In genomic region chr5:118043761-118044160, GRCm38 (mm10) we compare ENCODE assay signal across 27 mouse cellular contexts. TPM values are rescaled to one million over a fixed set of nuclear protein-coding genes. Genes with fewer than 3 reads are reported as not detected.
DNase-seq lines count a peak whose midpoint lies in the region; ATAC-seq and TF ChIP-seq lines count a peak whose summit lies in the region.
"Had no signal": no experiment of that assay in that cellular context is flagged by ENCODE, and none has a peak within 500 bp of the region (broad histone marks: within the 10 kb centered on the region; RNA-seq: fewer than 3 reads in every experiment).

No protein-coding gene starts in this region.

- no peaks in the 10 kb centered on the region for H3K27me3 ChIP-seq in cerebellum, adult 2 months (ENCODE audit: control insufficient read depth, insufficient read depth, low read length)
- H3K27me3 ChIP-seq in forebrain, embryonic 14.5 days (replicated peaks; ENCODE audit: control insufficient read depth, insufficient read depth, low read length), result no peaks in the 10 kb centered on the region
- H3K27me3 ChIP-seq: CH12.LX; embryonic facial prominence, embryonic 13.5 days; embryonic facial prominence, embryonic 15.5 days; forebrain, embryonic 15.5 days; Patski had no signal

- H3K4me2 ChIP-seq in forebrain, embryonic 14.5 days (ENCODE audit: low read length), result no peak overlapping the region
- H3K4me2 ChIP-seq: embryonic facial prominence, embryonic 13.5 days; embryonic facial prominence, embryonic 15.5 days; forebrain, embryonic 12.5 days; forebrain, embryonic 15.5 days had no signal

- WGBS in cerebellum, adult 2 months, result 83% methylated on average over 4 of the region's 4 CpGs
- 86% methylated on average over 4 of the region's 4 CpGs for WGBS in forebrain, embryonic 14.5 days

- H3K27ac ChIP-seq in cerebellum, adult 2 months (ENCODE audit: insufficient read depth, low read length), result peak overlapping the region; percentile 63
- no peak overlapping the region for H3K27ac ChIP-seq in forebrain, embryonic 14.5 days (ENCODE audit: low read depth, low read length)
- H3K27ac ChIP-seq: embryonic facial prominence, embryonic 13.5 days; embryonic facial prominence, embryonic 15.5 days; forebrain, embryonic 10.5 days; forebrain, embryonic 12.5 days; forebrain, embryonic 15.5 days had no signal

- DNase-seq in cerebellum, adult 2 months, result no peak
- no peak for DNase-seq in cerebellum, adult 11 months
- peak; percentile 82 for DNase-seq in R1 (ENCODE audit: low read depth, low spot score)
- DNase-seq in adrenal gland, adult 8-10 months, result no peak
- DNase-seq in forebrain, embryonic 14.5 days (ENCODE audit: low spot score), result no peak
- DNase-seq: adrenal gland, postnatal 10 days; adrenal gland, postnatal 25 days; B cell, adult 2 months; cerebellum, adult 11-12 months; cerebellum, adult 8-10 months; cerebellum, adult 9-11 months; cerebellum, postnatal 14 days; cerebellum, postnatal 36 days; embryo, embryonic 11 days; forebrain, postnatal 0 days had no signal

- H3K9me3 ChIP-seq in forebrain, embryonic 14.5 days (replicated peaks; ENCODE audit: control insufficient read depth, low read length), result no peaks in the 10 kb centered on the region
- H3K9me3 ChIP-seq: embryonic facial prominence, embryonic 13.5 days; embryonic facial prominence, embryonic 15.5 days; forebrain, embryonic 10.5 days; forebrain, embryonic 12.5 days; forebrain, embryonic 15.5 days had no signal

- no peaks in the 10 kb centered on the region for H3K36me3 ChIP-seq in forebrain, embryonic 14.5 days (ENCODE audit: control insufficient read depth, insufficient read depth, low read length)
- H3K36me3 ChIP-seq: embryonic facial prominence, embryonic 13.5 days; embryonic facial prominence, embryonic 15.5 days; forebrain, embryonic 10.5 days; forebrain, embryonic 12.5 days; forebrain, embryonic 15.5 days; G1E had no signal

- no peak overlapping the region for H3K4me3 ChIP-seq in cerebellum, adult 2 months (replicated peaks; ENCODE audit: insufficient read depth, low read depth, low read length)
- H3K4me3 ChIP-seq in forebrain, embryonic 14.5 days (ENCODE audit: low read depth, low read length), result no peak overlapping the region
- H3K4me3 ChIP-seq: embryonic facial prominence, embryonic 13.5 days; embryonic facial prominence, embryonic 15.5 days; erythroblast, embryonic 14.5 days; forebrain, embryonic 10.5 days; forebrain, embryonic 12.5 days; forebrain, embryonic 15.5 days had no signal

- no peak for ATAC-seq in forebrain, embryonic 14.5 days
- ATAC-seq: activated CD4-positive, CD25-positive, alpha-beta regulatory T cell, adult 4 months; CD4-positive, CD25-positive, alpha-beta regulatory T cell, adult 4 months; forebrain, embryonic 15.5 days; forebrain, postnatal 0 days; Patski had no signal

- TF ChIP-seq POLR2A in cerebellum, adult 2 months (IDR thresholded peaks at IDR 0.05; ENCODE audit: borderline replicate concordance, insufficient read depth, low read length), result no peak

- peaks cover 45% of the 10 kb centered on the region for H3K4me1 ChIP-seq in cerebellum, adult 2 months (ENCODE audit: control insufficient read depth, insufficient read depth, low read length)
- peaks cover 7% of the 10 kb centered on the region for H3K4me1 ChIP-seq in forebrain, embryonic 14.5 days (ENCODE audit: control insufficient read depth, insufficient read depth, low read length)
- H3K4me1 ChIP-seq: embryonic facial prominence, embryonic 13.5 days; embryonic facial prominence, embryonic 15.5 days had no signal

- H3K9ac ChIP-seq in forebrain, embryonic 14.5 days (ENCODE audit: low read length), result no peak overlapping the region
- H3K9ac ChIP-seq: embryonic facial prominence, embryonic 13.5 days; embryonic facial prominence, embryonic 15.5 days; forebrain, embryonic 12.5 days; forebrain, embryonic 15.5 days; forebrain, postnatal 0 days had no signal

- no peak for TF ChIP-seq CTCF in cerebellum, adult 2 months (IDR thresholded peaks at IDR 0.05; ENCODE audit: borderline replicate concordance, insufficient read depth, low read depth, low read length)

RNA-seq across cellular contexts. Expression of gene Tesc, which starts 16.2 kb away (rescaled TPM):
- polyA plus RNA-seq in cerebellum, adult 2 months (2012; rRNA removed), result 95.4 and 102 TPM in 2 replicates
- total RNA-seq in adrenal gland, adult 8-10 months (2022), result 100 to 1,000 TPM; 229 to 287 (median 252) TPM
- 8.0 and 10.0 TPM in 2 replicates for polyA plus RNA-seq in forebrain, embryonic 14.5 days (2014; fragmentation: Nextera tagmentation; extraction: Ambion mirVana)
- total RNA-seq: common myeloid progenitor, adult 5-6 weeks; G1E had no signal
- polyA plus RNA-seq: G1E had no signal
